Mouse (Mus musculus): ENCODE data around the gene Olfr1377. TPM values are rescaled to one million over a fixed set of nuclear protein-coding genes. Genes with fewer than 3 reads are reported as not detected.
A peak's percentile ranks its signal among the peaks of the same experiment; 100 is the strongest.
"Not testable (repeated sequence)": the region's sequence is repeated elsewhere in the genome, so short reads cannot be mapped to it uniquely, and the experiment has no call there.

Gene Olfr1377
- polyA plus RNA-seq, 1 experiment from 2014 or later = not detected

- no peaks in the 10 kb centered on the region for H3K27me3 ChIP-seq (ENCODE audit: insufficient read depth, low read length)
- 67% methylated on average over 1 of the region's 1 CpGs for WGBS
- H3K9me3 ChIP-seq (replicated peaks; ENCODE audit: low read length) = no peaks in the 10 kb centered on the region
- H3K4me2 ChIP-seq (ENCODE audit: low read length) = no peak within 1 kb of the TSS
- DNase-seq (ENCODE audit: low spot score) (no peak), ATAC-seq (replicated peaks; ENCODE audit: low FRiP score, low read depth) (no peak)
- no peaks in the 10 kb centered on the region for H3K36me3 ChIP-seq (ENCODE audit: insufficient read depth, low read length)
- no peak within 1 kb of the TSS for H3K27ac ChIP-seq
- no peaks in the 10 kb centered on the region for H3K4me1 ChIP-seq (replicated peaks; ENCODE audit: insufficient read depth, low read length)
- no peak for TF ChIP-seq CTCF (IDR thresholded peaks at IDR 0.05; ENCODE audit: low read depth)
- H3K9ac ChIP-seq (ENCODE audit: low read depth, low read length) = no peak within 1 kb of the TSS
- H3K4me3 ChIP-seq (replicated peaks; ENCODE audit: low read depth, low read length) = no peak within 1 kb of the TSS
Observed at GRCm38 (mm10) chr11:51013936-51014335, 32.2 kb downstream of the Olfr1377 start, which contains the start of gene Olfr54. TSS of gene Olfr54 (plus strand) at chr11:51014236.

GRCm38 (mm10) chr11:51016341-51016740 lies 34.6 kb downstream of the Olfr1377 start:
- Histone ChIP-seq H3K9me3 (replicated peaks; ENCODE audit: low read length) (no peaks in the 10 kb centered on the region), H3K9ac (ENCODE audit: low read depth, low read length) (no peak overlapping the region), H3K27me3 (ENCODE audit: insufficient read depth, low read length) (no peaks in the 10 kb centered on the region), H3K27ac (no peak overlapping the region), H3K4me3 (replicated peaks; ENCODE audit: low read depth, low read length) (no peak overlapping the region), H3K4me2 (ENCODE audit: low read length) (no peak overlapping the region), H3K4me1 (replicated peaks; ENCODE audit: insufficient read depth, low read length) (no peaks in the 10 kb centered on the region), H3K36me3 (ENCODE audit: insufficient read depth, low read length) (no peaks in the 10 kb centered on the region)
- DNase-seq (ENCODE audit: low spot score) (no peak), ATAC-seq (replicated peaks; ENCODE audit: low FRiP score, low read depth) (no peak)
- WGBS = 50% methylated on average over 2 of the region's 2 CpGs
- TF ChIP-seq CTCF (IDR thresholded peaks at IDR 0.05; ENCODE audit: low read depth) = no peak

- not testable (repeated sequence) for H3K4me3 ChIP-seq (replicated peaks; ENCODE audit: low read depth, low read length); H3K27me3 ChIP-seq (ENCODE audit: insufficient read depth, low read length); H3K4me2 ChIP-seq (ENCODE audit: low read length); DNase-seq (ENCODE audit: low spot score); H3K27ac ChIP-seq; H3K9me3 ChIP-seq (replicated peaks; ENCODE audit: low read length); ATAC-seq (replicated peaks; ENCODE audit: low FRiP score, low read depth); H3K4me1 ChIP-seq (replicated peaks; ENCODE audit: insufficient read depth, low read length); H3K36me3 ChIP-seq (ENCODE audit: insufficient read depth, low read length); H3K9ac ChIP-seq (ENCODE audit: low read depth, low read length)
- 85% methylated on average over 10 of the region's 11 CpGs for WGBS
Observed at GRCm38 (mm10) chr11:51026811-51027210, 45.0 kb downstream of the Olfr1377 start.

GRCm38 (mm10) chr11:51029381-51029780 lies 47.6 kb downstream of the Olfr1377 start:
- H3K9ac ChIP-seq (ENCODE audit: low read depth, low read length); H3K4me2 ChIP-seq (ENCODE audit: low read length); ATAC-seq (replicated peaks; ENCODE audit: low FRiP score, low read depth); H3K4me1 ChIP-seq (replicated peaks; ENCODE audit: insufficient read depth, low read length); H3K36me3 ChIP-seq (ENCODE audit: insufficient read depth, low read length); H3K9me3 ChIP-seq (replicated peaks; ENCODE audit: low read length); DNase-seq (ENCODE audit: low spot score); H3K4me3 ChIP-seq (replicated peaks; ENCODE audit: low read depth, low read length); H3K27me3 ChIP-seq (ENCODE audit: insufficient read depth, low read length); H3K27ac ChIP-seq: not testable (repeated sequence)
- 31% methylated on average over 8 of the region's 8 CpGs for WGBS

GRCm38 (mm10) chr11:51030225-51030624 lies 48.5 kb downstream of the Olfr1377 start:
- Histone ChIP-seq H3K4me2 (ENCODE audit: low read length) (no peak overlapping the region), H3K27me3 (ENCODE audit: insufficient read depth, low read length) (no peaks in the 10 kb centered on the region), H3K4me3 (replicated peaks; ENCODE audit: low read depth, low read length) (no peak overlapping the region), H3K36me3 (ENCODE audit: insufficient read depth, low read length) (no peaks in the 10 kb centered on the region), H3K9me3 (replicated peaks; ENCODE audit: low read length) (no peaks in the 10 kb centered on the region), H3K4me1 (replicated peaks; ENCODE audit: insufficient read depth, low read length) (no peaks in the 10 kb centered on the region), H3K9ac (ENCODE audit: low read depth, low read length) (no peak overlapping the region), H3K27ac (no peak overlapping the region)
- no peak for TF ChIP-seq CTCF (IDR thresholded peaks at IDR 0.05; ENCODE audit: low read depth)
- WGBS = 50% methylated on average over 2 of the region's 2 CpGs
- no peak; the same call in 1 of the 2 replicates for ATAC-seq (replicated peaks; ENCODE audit: low FRiP score, low read depth)
- DNase-seq (ENCODE audit: low spot score) = no peak

- H3K4me3 ChIP-seq (replicated peaks; ENCODE audit: low read depth, low read length) = no peak overlapping the region
- ATAC-seq (replicated peaks; ENCODE audit: low FRiP score, low read depth) (no peak), DNase-seq (ENCODE audit: low spot score) (peak; percentile 53)
- H3K36me3 ChIP-seq (ENCODE audit: insufficient read depth, low read length) = no peaks in the 10 kb centered on the region
- no peak overlapping the region for H3K27ac ChIP-seq
- 27% methylated on average over 1 of the region's 1 CpGs for WGBS
- TF ChIP-seq CTCF (IDR thresholded peaks at IDR 0.05; ENCODE audit: low read depth) = peak; percentile 91
- no peak overlapping the region for H3K4me2 ChIP-seq (ENCODE audit: low read length)
- no peaks in the 10 kb centered on the region for H3K4me1 ChIP-seq (replicated peaks; ENCODE audit: insufficient read depth, low read length)
- no peaks in the 10 kb centered on the region for H3K27me3 ChIP-seq (ENCODE audit: insufficient read depth, low read length)
- no peak overlapping the region for H3K9ac ChIP-seq (ENCODE audit: low read depth, low read length)
- no peaks in the 10 kb centered on the region for H3K9me3 ChIP-seq (replicated peaks; ENCODE audit: low read length)
Observed at GRCm38 (mm10) chr11:51032851-51033250, 51.1 kb downstream of the Olfr1377 start.

GRCm38 (mm10) chr11:51034141-51034540 lies 52.4 kb downstream of the Olfr1377 start:
- H3K4me3 ChIP-seq (replicated peaks; ENCODE audit: low read depth, low read length); H3K36me3 ChIP-seq (ENCODE audit: insufficient read depth, low read length); H3K27ac ChIP-seq; H3K4me1 ChIP-seq (replicated peaks; ENCODE audit: insufficient read depth, low read length); ATAC-seq (replicated peaks; ENCODE audit: low FRiP score, low read depth); H3K4me2 ChIP-seq (ENCODE audit: low read length); H3K27me3 ChIP-seq (ENCODE audit: insufficient read depth, low read length); DNase-seq (ENCODE audit: low spot score); H3K9me3 ChIP-seq (replicated peaks; ENCODE audit: low read length); H3K9ac ChIP-seq (ENCODE audit: low read depth, low read length): not testable (repeated sequence)
